Mouse (Mus musculus): ENCODE measurements around the gene Slu7.

The Slu7 gene

GRCm38 (mm10) chr11:43484652-43485051, 51.1 kb downstream of the Slu7 start:
- no peak for DNase-seq (ENCODE audit: low spot score in 2 of 2)

GRCm38 (mm10) chr11:43485855-43486254, 52.3 kb downstream of the Slu7 start:
- DNase-seq (ENCODE audit: low spot score in 2 of 2): no peak

- DNase-seq (ENCODE audit: low spot score in 2 of 2): peak; percentile 45 to 84
Measured at GRCm38 (mm10) chr11:43492663-43493062, 59.1 kb downstream of the Slu7 start.

GRCm38 (mm10) chr11:43493815-43494409, 60.4 kb downstream of the Slu7 start:
- DNase-seq (ENCODE audit: low spot score in 2 of 2): peak in 1 of 2 experiments; percentile 59

- DNase-seq (ENCODE audit: low spot score in 2 of 2): no peak
Measured at GRCm38 (mm10) chr11:43495037-43495436, 61.5 kb downstream of the Slu7 start.

- DNase-seq (ENCODE audit: low spot score in 2 of 2): peak in 1 of 2 experiments; percentile 38
Measured at GRCm38 (mm10) chr11:43495532-43495931, 62.0 kb downstream of the Slu7 start.

All from urinary bladder, postnatal 4 days (tissue).